Mouse (Mus musculus) MN1 (cell line): ENCODE data around the gene Krt80.

ENCODE experiments used
- DNase-seq: peaks from one replicate; pipeline ENCODE4 v3.0.0-alpha.2; 2016; ENCODE audit warnings: low spot score

Gene Krt80

GRCm38 (mm10) chr15:101374879-101375278 is 4.9 kb upstream of the Krt80 start:
- no peak for DNase-seq

GRCm38 (mm10) chr15:101373286-101373898 is 3.4 kb upstream of the Krt80 start:
- no peak for DNase-seq

DNA sequence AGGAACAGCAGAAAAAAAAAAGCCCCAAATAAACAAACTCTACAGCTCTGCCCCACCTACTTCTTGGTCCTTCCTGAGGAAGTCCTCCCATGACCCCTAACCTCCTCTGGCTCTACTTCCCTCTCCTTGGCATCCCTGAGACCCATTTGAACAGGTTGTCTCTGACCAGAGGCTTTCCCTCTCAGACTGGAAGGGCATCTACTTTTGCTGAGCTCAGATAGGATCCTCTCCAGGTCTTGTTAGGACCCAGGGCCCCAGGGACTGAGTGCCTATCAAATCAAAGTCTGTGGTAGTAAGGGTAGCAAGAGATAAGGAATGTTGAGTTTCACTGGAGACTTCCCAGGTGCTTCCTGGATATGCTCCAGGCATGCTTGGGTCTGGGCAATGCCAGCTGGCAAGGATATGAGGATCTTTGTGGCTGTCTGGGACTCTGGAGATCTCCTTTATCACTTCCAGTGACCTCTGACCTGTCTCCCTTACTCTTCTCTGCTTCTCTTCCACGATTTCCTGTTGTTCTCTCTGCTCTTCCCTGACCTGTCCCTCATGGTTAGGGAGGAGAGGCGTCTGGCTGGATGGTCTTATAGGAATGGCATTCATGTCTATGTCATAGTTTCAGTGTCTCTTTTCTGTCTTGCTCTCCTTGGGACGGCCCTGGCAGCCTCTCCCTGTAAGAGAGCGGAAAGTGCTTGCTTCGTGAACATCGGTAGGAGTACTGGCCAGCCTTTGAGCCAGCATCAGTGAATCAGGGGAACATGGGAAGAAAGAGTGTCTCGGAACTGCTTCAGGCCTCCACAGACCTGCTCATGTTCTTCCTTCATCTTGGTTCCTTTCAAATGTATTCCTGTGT is 2.4 kb upstream of the Krt80 start:
- no peak for DNase-seq

DNA sequence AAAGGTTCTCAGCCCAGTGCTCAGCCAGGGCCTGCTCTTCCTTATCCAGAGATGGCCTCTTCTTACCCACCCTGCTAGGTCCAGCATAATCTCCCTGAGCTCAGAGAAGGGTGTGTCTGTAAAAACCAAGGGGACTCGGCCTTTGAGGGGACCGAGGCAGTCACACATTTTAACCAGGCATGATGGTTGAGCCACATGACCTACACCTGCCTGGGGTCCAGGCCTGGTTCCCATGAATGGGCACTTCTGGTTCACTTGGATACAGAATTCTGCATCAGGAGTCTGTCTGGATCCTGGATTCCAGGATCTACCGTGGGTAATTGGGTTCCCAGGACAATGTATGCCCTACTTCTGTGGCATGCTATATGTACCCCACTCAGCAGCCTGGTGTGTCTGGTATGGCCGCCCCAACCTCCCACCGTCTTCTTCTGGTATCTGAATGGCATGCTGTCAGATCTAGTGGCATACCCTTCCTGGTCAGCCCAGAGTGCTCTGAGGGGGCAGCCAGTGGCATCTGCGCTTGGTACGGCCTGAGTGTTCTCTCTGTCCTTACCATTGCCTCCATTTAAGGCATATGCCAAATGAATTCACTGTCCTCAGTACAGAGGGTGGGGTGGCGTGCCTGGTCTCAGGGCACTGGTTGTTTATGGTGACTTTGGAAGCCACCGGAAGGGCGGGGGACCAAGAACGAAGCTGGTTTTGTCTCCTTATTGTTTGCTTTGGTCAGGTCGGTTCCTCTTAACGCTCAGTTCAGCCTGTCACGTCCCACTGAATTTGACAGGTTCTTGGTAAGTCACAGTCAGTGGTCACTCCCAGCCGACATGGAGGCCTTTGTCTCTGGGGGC is 1.4 kb upstream of the Krt80 start:
- no peak for DNase-seq

DNA sequence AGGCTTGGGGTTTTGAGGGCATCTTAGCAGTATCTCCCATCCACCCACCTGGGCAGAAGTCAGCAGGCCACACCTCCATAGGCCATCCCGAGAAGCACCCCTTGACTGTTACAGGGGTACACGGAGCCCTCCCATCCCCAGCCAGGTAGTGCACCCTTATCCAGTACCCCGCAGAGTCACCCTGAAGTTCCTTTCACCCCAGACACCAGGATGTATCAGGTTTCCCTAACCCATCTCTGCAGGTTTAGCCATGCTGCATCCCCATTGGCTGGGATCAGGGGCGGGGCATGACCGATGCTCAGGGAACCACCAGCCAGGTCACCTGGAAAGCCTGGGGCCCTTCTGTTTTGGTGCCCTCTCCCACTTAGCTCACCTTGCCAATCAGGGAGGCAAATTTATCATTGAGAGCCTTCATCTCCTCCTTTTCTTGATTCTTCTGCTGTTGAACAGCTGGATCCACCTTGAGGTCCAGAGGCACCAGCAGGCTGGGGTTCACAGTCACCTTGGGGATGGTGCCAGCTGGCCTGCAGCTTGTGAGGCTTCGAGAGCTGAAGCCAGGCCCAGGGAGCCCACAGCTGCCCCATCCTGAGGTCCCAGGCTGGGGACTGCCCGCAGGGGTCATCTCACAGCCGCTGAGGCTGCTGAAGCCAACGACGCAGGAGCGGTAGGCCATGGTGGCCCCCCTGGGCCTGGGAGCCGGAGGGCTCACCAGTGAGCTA is 421 bp downstream of the Krt80 start:
- DNase-seq: no peak

GRCm38 (mm10) chr15:101368502-101369381 is 1.2 kb downstream of the Krt80 start:
- no peak for DNase-seq

DNA sequence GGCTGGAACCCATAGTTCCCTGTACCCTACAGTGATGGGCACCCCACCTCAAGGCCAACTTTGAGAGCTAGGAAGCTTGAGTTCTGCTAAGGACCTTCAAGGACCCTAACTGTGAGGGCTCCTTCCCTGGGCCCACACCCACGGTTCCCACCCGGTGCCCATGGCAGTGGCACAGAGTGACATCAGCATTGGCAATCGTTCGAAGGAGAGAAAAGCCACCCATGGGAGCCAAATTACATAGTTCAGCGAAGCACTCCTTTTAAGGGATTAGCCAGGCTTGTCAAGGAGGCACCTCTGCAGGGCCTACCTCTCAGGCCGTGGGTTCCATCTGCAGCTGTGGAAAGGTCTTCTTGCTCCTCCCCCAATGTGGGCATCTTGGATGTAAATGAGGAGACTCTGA is 1.9 kb downstream of the Krt80 start:
- DNase-seq: no peak

DNA sequence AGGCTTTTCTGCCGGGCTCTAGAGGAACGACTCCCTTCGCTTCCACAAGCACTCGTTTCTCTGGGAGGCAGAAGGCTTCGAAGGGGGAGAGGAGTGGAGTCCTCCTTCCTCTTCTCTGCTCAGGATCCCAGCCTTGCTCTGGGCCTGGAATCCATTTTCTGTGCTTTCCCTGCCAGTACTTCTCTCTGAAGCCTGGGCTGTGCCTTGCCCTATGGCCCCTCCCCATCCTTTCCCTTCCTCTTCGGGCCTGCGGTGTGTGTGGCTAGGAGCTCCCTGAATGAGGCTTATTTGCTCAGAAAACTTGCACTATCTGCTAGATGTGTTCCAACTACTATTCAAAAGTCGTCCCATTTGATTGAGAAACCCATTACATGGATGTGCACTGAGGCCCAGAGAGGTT is 2.5 kb downstream of the Krt80 start:
- DNase-seq: no peak

DNA sequence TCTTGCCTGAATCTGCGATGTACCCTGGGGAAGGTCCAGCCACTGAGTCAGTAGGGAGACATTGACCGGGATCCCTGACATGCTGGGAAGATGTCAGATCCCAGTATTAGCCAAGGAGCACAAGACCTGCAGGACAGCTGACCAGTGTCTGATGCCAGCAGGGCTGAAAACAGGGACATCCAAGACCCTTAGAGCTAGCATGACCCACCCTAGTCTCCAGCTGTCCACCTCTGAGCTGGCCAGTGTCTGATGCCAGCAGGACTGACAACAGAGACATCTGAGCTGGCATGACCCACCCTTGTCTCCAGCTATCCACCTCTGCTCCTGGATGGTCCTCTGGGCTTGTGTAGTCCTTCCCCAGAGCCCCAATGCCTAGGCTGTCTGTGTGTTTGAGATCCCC is 3.0 kb downstream of the Krt80 start:
- no peak for DNase-seq

GRCm38 (mm10) chr15:101366482-101366881 is 3.5 kb downstream of the Krt80 start:
- DNase-seq: no peak

DNA sequence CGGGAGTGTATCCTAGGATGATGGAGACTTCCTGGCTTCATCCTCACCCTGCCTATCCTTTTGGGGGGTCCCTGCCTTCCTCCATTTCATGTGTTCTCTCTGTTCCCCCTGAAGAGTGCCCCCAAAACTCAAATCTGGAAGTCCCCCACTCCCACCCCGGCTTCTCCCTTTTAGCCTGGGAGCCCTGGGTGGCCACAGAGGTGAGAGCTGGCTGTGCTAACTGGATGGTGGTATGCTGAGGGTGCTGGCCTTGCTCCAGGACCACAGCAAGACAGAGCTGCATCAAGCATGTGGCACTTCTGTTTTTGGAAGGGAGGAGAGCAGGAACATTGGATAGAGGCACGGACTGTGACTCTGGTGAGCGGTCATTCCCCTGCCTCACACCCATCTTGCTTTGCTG is 4.2 kb downstream of the Krt80 start:
- DNase-seq: no peak

- DNase-seq: no peak
Measured at GRCm38 (mm10) chr15:101364891-101365671, 4.9 kb downstream of the Krt80 start.

- no peak for DNase-seq
Measured at GRCm38 (mm10) chr15:101364425-101364824, 5.5 kb downstream of the Krt80 start.

DNA sequence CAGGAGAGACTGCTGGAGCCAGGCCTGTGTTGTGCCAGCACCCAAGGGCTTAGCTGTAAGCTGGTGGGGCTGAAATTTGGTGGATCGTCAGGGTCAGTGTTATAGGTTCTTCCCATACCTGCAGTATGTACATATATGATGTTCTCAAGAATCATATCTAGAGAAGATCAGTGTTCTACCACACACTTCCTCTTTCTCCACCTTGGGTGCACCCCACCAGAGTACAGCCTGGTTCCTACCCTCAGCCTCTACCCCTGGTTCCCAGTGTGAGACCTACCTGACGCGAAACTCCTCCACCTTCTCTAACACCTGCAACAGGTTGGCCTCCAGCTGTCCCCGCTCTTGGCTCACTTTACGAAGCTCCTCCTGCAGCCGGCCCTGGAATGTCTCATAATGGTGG is 6.0 kb downstream of the Krt80 start:
- no peak for DNase-seq

- DNase-seq: no peak
Measured at GRCm38 (mm10) chr15:101362393-101363010, 7.5 kb downstream of the Krt80 start.

DNA sequence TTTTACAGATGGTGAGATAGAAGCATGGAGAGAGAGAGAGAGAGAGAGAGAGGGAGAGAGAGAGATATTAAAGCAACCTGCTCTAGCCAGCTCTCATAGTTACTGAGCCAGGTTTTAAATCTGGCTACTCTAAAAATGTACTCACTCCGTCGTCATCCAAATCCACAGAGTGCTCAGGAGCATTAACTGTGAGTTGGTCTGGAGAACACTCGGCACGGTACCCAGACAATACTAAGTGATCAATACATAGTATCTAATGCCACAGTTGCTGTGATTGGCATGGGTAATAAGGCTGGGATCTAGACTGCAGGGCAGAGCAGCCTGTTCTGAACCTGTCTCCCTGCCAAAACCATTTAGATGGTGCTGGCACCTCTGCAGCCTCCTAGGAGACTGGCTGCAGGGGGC is 14.6 kb downstream of the Krt80 start:
- no peak for DNase-seq

- DNase-seq: no peak
Measured at GRCm38 (mm10) chr15:101352706-101353465, 17.1 kb downstream of the Krt80 start.

- no peak for DNase-seq
Measured at GRCm38 (mm10) chr15:101352047-101352446, 17.9 kb downstream of the Krt80 start.
